Mouse (Mus musculus) thymus, adult 2 months (tissue): ENCODE data around the gene 4930404N11Rik. TPM values are rescaled to one million over a fixed set of nuclear protein-coding genes. Genes with fewer than 3 reads are reported as not detected.

Experiments used
- DNase-seq: peaks from one replicate; pipeline ENCODE4 v3.0.0; 2021
- H3K27ac ChIP-seq: fragments of 200-500 bp; 2 replicates; pipeline ENCODE4 v1.5.1; 2012; ENCODE audit warnings: low read length, control low read depth; ENCODE audit not compliant: control insufficient read depth, insufficient read depth
- H3K27me3 ChIP-seq: fragments of 200-500 bp; 2 replicates; pipeline ENCODE4 v1.6.1; 2012; ENCODE audit warnings: mild to moderate bottlenecking, low read length, moderate library complexity, mixed read lengths; ENCODE audit not compliant: control insufficient read depth, insufficient read depth
- H3K36me3 ChIP-seq: fragments of 200-500 bp; 2 replicates; pipeline ENCODE4 v1.6.1; 2012; ENCODE audit warnings: mild to moderate bottlenecking, low read length, moderate library complexity; ENCODE audit not compliant: control insufficient read depth, insufficient read depth
- H3K4me1 ChIP-seq: fragments of 200-500 bp; replicated peaks from 2 replicates; pipeline ENCODE4 v1.6.1; 2012; ENCODE audit warnings: low read length; ENCODE audit not compliant: control insufficient read depth, insufficient read depth
- H3K4me3 ChIP-seq: fragments of 200-500 bp; 2 replicates; pipeline ENCODE4 v1.5.1; 2012; ENCODE audit warnings: mild to moderate bottlenecking, low read length, control low read depth, moderate library complexity; ENCODE audit not compliant: control insufficient read depth, insufficient read depth
- CTCF ChIP-seq: fragments of 200-500 bp; IDR thresholded peaks from 2 replicates; pipeline ENCODE4 v1.5.1; 2012; ENCODE audit warnings: mild to moderate bottlenecking, control low read depth, low read length, moderate library complexity, borderline replicate concordance; ENCODE audit not compliant: control insufficient read depth, poor library complexity, insufficient read depth; ENCODE audit errors: extremely low read depth
- POLR2A ChIP-seq: fragments of 200-500 bp; IDR thresholded peaks from 2 replicates; pipeline ENCODE4 v1.6.1; 2012; ENCODE audit warnings: mild to moderate bottlenecking, low read length, control low read depth, moderate library complexity; ENCODE audit not compliant: control insufficient read depth, poor library complexity, insufficient read depth; ENCODE audit errors: extremely low read depth
- WGBS: fragments of 180-500 bp; shearing (Covaris S2); methylation state at CpG from one replicate; pipeline ENCODE4 v1.1.7; 2018; 5-methylcytosine and 5-hydroxymethylcytosine counted together
- polyA plus RNA-seq: library from polyadenylated mRNA; depleted of rRNA; stranded (reverse); fragments of >200 nt; gene quantifications from 2 replicates; pipeline ENCODE4 v1.2.3, GENCODE M21; 2012

The 4930404N11Rik gene
- polyA plus RNA-seq, 1 experiment = 12.7 TPM

- Histone ChIP-seq H3K4me3 (no peak overlapping the region), H3K27me3 (peaks cover 11% of the 10 kb centered on the region), H3K36me3 (no peaks in the 10 kb centered on the region), H3K27ac (no peak overlapping the region), H3K4me1 (peaks cover 9% of the 10 kb centered on the region)
- TF ChIP-seq CTCF (peak; percentile 86; the same call in 1 of the 2 replicates), POLR2A (no peak)
- DNase-seq = peak; percentile 83
- WGBS = 49% methylated on average over 16 of the region's 16 CpGs
Observed at GRCm38 (mm10) chr10:81341333-81341949, 24.2 kb downstream of the 4930404N11Rik start.

- H3K4me3 ChIP-seq = no peak overlapping the region
- H3K27me3 ChIP-seq = peaks cover 11% of the 10 kb centered on the region
- DNase-seq = no peak
- TF ChIP-seq POLR2A (no peak), CTCF (no peak)
- H3K27ac ChIP-seq = no peak overlapping the region
- 88% methylated on average over 17 of the region's 17 CpGs for WGBS
- H3K4me1 ChIP-seq = peaks cover 7% of the 10 kb centered on the region
- no peaks in the 10 kb centered on the region for H3K36me3 ChIP-seq
Observed at GRCm38 (mm10) chr10:81340551-81341332, 24.9 kb downstream of the 4930404N11Rik start.

- DNase-seq = no peak
- TF ChIP-seq POLR2A (no peak), CTCF (no peak)
- Histone ChIP-seq H3K27me3 (no peaks in the 10 kb centered on the region), H3K4me1 (peaks cover 18% of the 10 kb centered on the region), H3K4me3 (no peak overlapping the region), H3K27ac (no peak overlapping the region), H3K36me3 (peaks cover 31% of the 10 kb centered on the region)
- 98% methylated on average over 4 of the region's 4 CpGs for WGBS
Observed at GRCm38 (mm10) chr10:81336558-81336957, 29.1 kb downstream of the 4930404N11Rik start.

- Histone ChIP-seq H3K4me1 (peaks cover 22% of the 10 kb centered on the region), H3K36me3 (peaks cover 32% of the 10 kb centered on the region), H3K27me3 (no peaks in the 10 kb centered on the region), H3K4me3 (no peak overlapping the region), H3K27ac (no peak overlapping the region)
- 90% methylated on average over 19 of the region's 19 CpGs for WGBS
- no peak for DNase-seq
- TF ChIP-seq CTCF (no peak), POLR2A (no peak)
Observed at GRCm38 (mm10) chr10:81335393-81336340, 29.9 kb downstream of the 4930404N11Rik start.

- H3K27me3 ChIP-seq = no peaks in the 10 kb centered on the region
- DNase-seq = no peak
- 96% methylated on average over 11 of the region's 11 CpGs for WGBS
- H3K36me3 ChIP-seq = peaks cover 32% of the 10 kb centered on the region
- H3K27ac ChIP-seq = no peak overlapping the region
- TF ChIP-seq POLR2A = no peak
- TF ChIP-seq CTCF = no peak
- H3K4me1 ChIP-seq = peaks cover 35% of the 10 kb centered on the region
- no peak overlapping the region for H3K4me3 ChIP-seq
Observed at GRCm38 (mm10) chr10:81334324-81334723, 31.3 kb downstream of the 4930404N11Rik start.

GRCm38 (mm10) chr10:81332277-81332676 lies 33.3 kb downstream of the 4930404N11Rik start:
- Histone ChIP-seq H3K27ac (no peak overlapping the region), H3K36me3 (peaks cover 32% of the 10 kb centered on the region), H3K4me3 (no peak overlapping the region), H3K4me1 (peaks cover 52% of the 10 kb centered on the region), H3K27me3 (no peaks in the 10 kb centered on the region)
- WGBS = 92% methylated on average over 29 of the region's 29 CpGs
- DNase-seq = no peak
- TF ChIP-seq CTCF = no peak
- TF ChIP-seq POLR2A = no peak
